Mouse (Mus musculus) bone marrow, adult 2 months (tissue): ENCODE data around the gene Wnt1. TPM values are rescaled to one million over a fixed set of nuclear protein-coding genes. Genes with fewer than 3 reads are reported as not detected.
A peak's percentile ranks its signal among the peaks of the same experiment; 100 is the strongest.

Source experiments
- H3K27ac ChIP-seq: fragments of 200-500 bp; 2 replicates; pipeline ENCODE4 v1.5.1; 2012; ENCODE audit warnings: low read depth, mild to moderate bottlenecking, control low read depth, inconsistent platforms, low read length; ENCODE audit not compliant: control insufficient read depth, poor library complexity, insufficient read depth
- H3K4me1 ChIP-seq: fragments of 200-500 bp; 2 replicates; pipeline ENCODE4 v1.6.1; 2011; ENCODE audit warnings: low read length; ENCODE audit not compliant: control insufficient read depth, insufficient read depth
- H3K4me3 ChIP-seq: fragments of 200-500 bp; replicated peaks from 2 replicates; pipeline ENCODE3; 2011; ENCODE audit warnings: mild to moderate bottlenecking, low read depth, low read length, control low read depth; ENCODE audit not compliant: control insufficient read depth
- CTCF ChIP-seq: fragments of 200-500 bp; IDR thresholded peaks from 2 replicates; pipeline ENCODE4 v1.5.1; 2011; ENCODE audit warnings: low read length, control low read depth; ENCODE audit not compliant: control insufficient read depth, insufficient read depth
- POLR2A ChIP-seq: fragments of 200-500 bp; IDR thresholded peaks from 2 replicates; pipeline ENCODE4 v1.6.1; 2011; ENCODE audit warnings: low read depth, mild to moderate bottlenecking, control low read depth, low read length, borderline replicate concordance; ENCODE audit not compliant: control insufficient read depth
- WGBS: fragments of 180-500 bp; shearing (Covaris S2); methylation state at CpG from one replicate; pipeline ENCODE4 v1.1.7; 2018; 5-methylcytosine and 5-hydroxymethylcytosine counted together
- polyA plus RNA-seq: library from polyadenylated mRNA; stranded (reverse); fragments of >200 nt; gene quantifications from 2 replicates; pipeline ENCODE4 v1.2.4, GENCODE M21; 2011; ENCODE audit warnings: low replicate concordance; ENCODE audit not compliant: missing spikeins, insufficient read depth, insufficient read length

The Wnt1 gene
- polyA plus RNA-seq, 1 experiment, result not detected

GRCm38 (mm10) chr15:98831684-98832035, 42.0 kb downstream of the Wnt1 start:
- WGBS, result under 1% methylated on average over 9 of the region's 9 CpGs
- Histone ChIP-seq H3K4me1 (peaks cover 2% of the 10 kb centered on the region), H3K27ac (peak overlapping the region; percentile 88), H3K4me3 (peak overlapping the region; percentile 49)
- TF ChIP-seq POLR2A, result no peak
- no peak for TF ChIP-seq CTCF

- peaks cover 2% of the 10 kb centered on the region for H3K4me1 ChIP-seq
- TF ChIP-seq CTCF (peak; percentile 36; the same call in 1 of the 2 replicates), POLR2A (no peak)
- H3K4me3 ChIP-seq, result peak overlapping the region; percentile 35
- WGBS, result 8% methylated on average over 12 of the region's 12 CpGs
- peak overlapping the region; percentile 90 for H3K27ac ChIP-seq
These were observed 42.8 kb downstream of the Wnt1 start for GRCm38 (mm10) chr15:98832161-98833058.

GRCm38 (mm10) chr15:98833281-98833680, 43.6 kb downstream of the Wnt1 start:
- no peak overlapping the region for H3K27ac ChIP-seq
- WGBS, result 84% methylated on average over 11 of the region's 11 CpGs
- no peak for TF ChIP-seq CTCF
- no peak for TF ChIP-seq POLR2A
- no peak overlapping the region for H3K4me3 ChIP-seq
- H3K4me1 ChIP-seq, result peaks cover 2% of the 10 kb centered on the region

- H3K4me3 ChIP-seq, result no peak overlapping the region
- H3K4me1 ChIP-seq, result peaks cover 4% of the 10 kb centered on the region
- no peak overlapping the region for H3K27ac ChIP-seq
- WGBS, result 87% methylated on average over 13 of the region's 13 CpGs
- TF ChIP-seq CTCF (no peak), POLR2A (no peak)
These were observed 44.4 kb downstream of the Wnt1 start for GRCm38 (mm10) chr15:98834059-98834458.

- TF ChIP-seq CTCF (no peak), POLR2A (no peak)
- Histone ChIP-seq H3K4me1 (peaks cover 1% of the 10 kb centered on the region; the same call in 1 of the 2 replicates), H3K4me3 (no peak overlapping the region), H3K27ac (no peak overlapping the region)
- 95% methylated on average over 14 of the region's 14 CpGs for WGBS
These were observed 45.6 kb downstream of the Wnt1 start for GRCm38 (mm10) chr15:98835291-98835690.

- peaks cover 1% of the 10 kb centered on the region; the same call in 1 of the 2 replicates for H3K4me1 ChIP-seq
- WGBS, result 84% methylated on average over 21 of the region's 21 CpGs
- H3K4me3 ChIP-seq, result no peak overlapping the region
- no peak for TF ChIP-seq POLR2A
- no peak for TF ChIP-seq CTCF
- H3K27ac ChIP-seq, result peak overlapping the region; percentile 46; the same call in 1 of the 2 replicates
These were observed 47.5 kb downstream of the Wnt1 start for GRCm38 (mm10) chr15:98837006-98837742.

GRCm38 (mm10) chr15:98837743-98838103, 48.1 kb downstream of the Wnt1 start:
- Histone ChIP-seq H3K4me3 (no peak overlapping the region), H3K4me1 (peaks cover 1% of the 10 kb centered on the region; the same call in 1 of the 2 replicates), H3K27ac (peak overlapping the region; percentile 46; the same call in 1 of the 2 replicates)
- 70% methylated on average over 4 of the region's 4 CpGs for WGBS
- no peak for TF ChIP-seq POLR2A
- TF ChIP-seq CTCF, result no peak

- TF ChIP-seq POLR2A, result no peak
- TF ChIP-seq CTCF, result no peak
- 96% methylated on average over 14 of the region's 14 CpGs for WGBS
- peaks cover 1% of the 10 kb centered on the region; the same call in 1 of the 2 replicates for H3K4me1 ChIP-seq
- H3K27ac ChIP-seq, result no peak overlapping the region
- no peak overlapping the region for H3K4me3 ChIP-seq
These were observed 49.5 kb downstream of the Wnt1 start for GRCm38 (mm10) chr15:98839161-98839560.
